Mouse (Mus musculus) forebrain, embryonic 10.5 days (tissue): ENCODE results near the gene Pclaf. TPM values are rescaled to one million over a fixed set of nuclear protein-coding genes. Genes with fewer than 3 reads are reported as not detected.

ENCODE experiments used
- DNase-seq: peaks from one replicate; pipeline ENCODE4 v3.0.0-alpha.2; 2017; ENCODE audit warnings: low spot score; ENCODE audit errors: extremely low spot score
- H3K27ac ChIP-seq: fragments of 300-500 bp; sonication (generic); 2 replicates; pipeline ENCODE4 v1.5.1; 2016; ENCODE audit warnings: mild to moderate bottlenecking
- H3K27me3 ChIP-seq: fragments of 300-500 bp; sonication (generic); 2 replicates; pipeline ENCODE4 v1.6.1; 2016; ENCODE audit warnings: mild to moderate bottlenecking; ENCODE audit not compliant: poor library complexity, severe bottlenecking
- H3K36me3 ChIP-seq: fragments of 300-500 bp; sonication (generic); replicated peaks from 2 replicates; pipeline ENCODE4 v1.6.1; 2016; ENCODE audit warnings: mild to moderate bottlenecking, moderate library complexity
- H3K4me1 ChIP-seq: fragments of 300-500 bp; sonication (generic); 2 replicates; pipeline ENCODE4 v1.6.1; 2016
- H3K4me3 ChIP-seq: fragments of 300-500 bp; sonication (generic); 2 replicates; pipeline ENCODE4 v1.5.1; 2016; ENCODE audit warnings: mild to moderate bottlenecking, moderate library complexity
- H3K9me3 ChIP-seq: fragments of 300-500 bp; sonication (generic); 2 replicates; pipeline ENCODE4 v1.6.1; 2016; ENCODE audit warnings: mild to moderate bottlenecking, moderate library complexity
- WGBS: fragments of 180-500 bp; shearing (Covaris S2); methylation state at CpG from one replicate; pipeline ENCODE4 v1.1.7; 2016; 5-methylcytosine and 5-hydroxymethylcytosine counted together
- polyA plus RNA-seq: library from polyadenylated mRNA; unstranded; fragments of >200 nt; fragmentation: Nextera tagmentation; extraction: Ambion mirVana; gene quantifications from 2 replicates; pipeline ENCODE4 v1.2.1, GENCODE M21; 2016

The Pclaf gene
- polyA plus RNA-seq, result 339 and 372 TPM in 2 replicates

DNA sequence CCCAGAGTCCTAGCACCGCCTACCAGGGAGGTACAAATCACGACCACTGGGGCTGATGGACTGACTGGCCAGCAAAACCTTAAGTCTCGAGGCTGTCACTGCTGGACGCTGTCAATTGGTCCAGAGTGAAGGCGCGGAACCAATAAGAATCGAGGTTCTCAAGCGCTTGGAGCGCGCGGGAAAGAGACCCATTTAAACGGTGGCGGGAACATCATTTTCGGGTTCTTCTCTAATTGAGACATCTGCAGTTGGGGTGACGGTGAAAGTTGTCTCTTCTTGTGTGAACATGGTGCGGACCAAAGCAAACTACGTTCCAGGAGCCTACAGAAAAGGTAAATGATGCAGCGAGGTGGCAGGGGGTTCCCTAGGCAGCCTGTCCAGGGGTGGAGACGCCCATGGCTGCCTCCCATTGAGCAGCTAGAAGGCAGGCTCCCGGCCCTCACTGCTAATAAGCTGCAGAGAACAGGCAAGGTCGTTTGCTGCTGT is at the start of gene Pclaf:
TSS of gene Pclaf (plus strand) at position 95 of the 486 bp plus-strand sequence.
- Histone ChIP-seq H3K9me3 (peaks cover 2% of the 10 kb centered on the region; the same call in 1 of the 2 replicates), H3K36me3 (peaks cover 36% of the 10 kb centered on the region), H3K27ac (peak within 1 kb of the TSS; percentile 92), H3K27me3 (no peaks in the 10 kb centered on the region), H3K4me3 (peak within 1 kb of the TSS; percentile 72), H3K4me1 (peaks cover 32% of the 10 kb centered on the region)
- WGBS, result under 1% methylated on average over 21 of the region's 21 CpGs
- DNase-seq, result peak; percentile 87

DNA sequence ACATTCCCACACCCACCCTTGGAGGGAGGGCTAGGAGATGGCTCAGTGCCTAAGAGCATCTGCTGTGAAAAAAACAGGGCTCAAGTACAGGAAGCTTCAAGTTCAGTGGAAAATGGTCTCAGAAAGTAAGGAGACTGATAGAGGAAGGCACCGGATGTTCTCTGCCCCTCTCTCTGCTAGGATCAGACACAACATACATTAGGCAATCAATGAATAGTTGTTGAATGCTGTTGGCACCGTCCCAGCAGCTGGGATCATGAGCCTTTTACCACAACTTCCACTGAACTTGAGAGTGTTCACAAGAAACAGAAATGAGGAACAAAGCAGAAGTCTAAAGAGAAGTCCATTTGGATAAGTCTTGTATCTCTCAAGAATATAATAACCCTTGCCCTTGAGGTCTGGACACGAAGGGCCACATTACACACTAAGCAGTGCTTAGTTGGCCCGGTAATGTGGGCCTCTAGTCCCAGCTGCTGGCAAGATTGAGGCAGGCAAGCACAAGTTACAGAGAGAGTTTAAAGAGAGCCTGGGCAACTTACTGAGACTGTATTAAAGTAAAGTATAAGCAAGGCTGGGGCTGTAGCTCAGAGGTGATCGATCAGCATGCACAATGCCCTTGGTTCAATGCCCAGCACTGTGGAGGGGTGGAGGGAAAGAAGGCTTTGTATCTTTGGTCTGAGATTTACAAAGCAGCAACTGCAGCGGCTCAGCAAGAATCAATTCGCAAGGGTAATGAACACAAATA is 45.4 kb upstream of the Pclaf start:
- Histone ChIP-seq H3K27me3 (no peaks in the 10 kb centered on the region), H3K36me3 (peaks cover 13% of the 10 kb centered on the region), H3K27ac (peak overlapping the region; percentile 40; the same call in 1 of the 2 replicates), H3K4me3 (no peak overlapping the region), H3K4me1 (peaks cover 26% of the 10 kb centered on the region), H3K9me3 (no peaks in the 10 kb centered on the region)
- no peak for DNase-seq
- 79% methylated on average over 7 of the region's 7 CpGs for WGBS

DNA sequence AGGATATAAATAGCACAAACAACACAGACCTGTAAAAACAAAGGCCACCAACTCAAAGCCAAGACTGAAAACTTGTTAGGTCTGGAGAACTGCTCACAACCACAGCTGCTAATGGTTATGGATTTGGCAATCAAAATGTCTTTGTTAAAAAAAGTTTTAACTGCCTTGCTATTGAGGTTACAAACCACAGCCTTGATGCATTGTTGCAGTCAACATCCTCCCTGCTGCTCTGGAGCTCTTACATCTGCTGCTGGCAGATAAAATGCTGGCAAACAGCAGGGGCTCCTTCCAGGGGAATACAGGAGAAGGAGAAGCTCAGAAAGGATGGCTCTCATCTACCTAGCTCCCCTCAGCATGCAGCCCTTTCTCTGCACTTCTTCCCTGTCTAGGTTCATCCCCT is 41.9 kb upstream of the Pclaf start:
- peaks cover 26% of the 10 kb centered on the region for H3K4me1 ChIP-seq
- H3K36me3 ChIP-seq, result peaks cover 14% of the 10 kb centered on the region
- no peaks in the 10 kb centered on the region for H3K27me3 ChIP-seq
- no peak for DNase-seq
- H3K9me3 ChIP-seq, result no peaks in the 10 kb centered on the region
- 0 out of 2 replicates have a peak overlapping the region, but pooled peaks have one; percentile 26 for H3K27ac ChIP-seq
- no peak overlapping the region for H3K4me3 ChIP-seq

GRCm38 (mm10) chr9:65850203-65850602 is 39.8 kb upstream of the Pclaf start:
- H3K36me3 ChIP-seq, result peaks cover 26% of the 10 kb centered on the region
- no peak for DNase-seq
- peaks cover 16% of the 10 kb centered on the region for H3K4me1 ChIP-seq
- no peak overlapping the region for H3K4me3 ChIP-seq
- H3K27ac ChIP-seq, result no peak overlapping the region
- WGBS, result 23% methylated on average over 1 of the region's 1 CpGs
- H3K27me3 ChIP-seq, result no peaks in the 10 kb centered on the region
- H3K9me3 ChIP-seq, result no peaks in the 10 kb centered on the region

GRCm38 (mm10) chr9:65859656-65860055 is 30.4 kb upstream of the Pclaf start:
- Histone ChIP-seq H3K27me3 (no peaks in the 10 kb centered on the region), H3K9me3 (no peaks in the 10 kb centered on the region), H3K4me1 (no peaks in the 10 kb centered on the region), H3K27ac (no peak overlapping the region), H3K36me3 (peaks cover 71% of the 10 kb centered on the region), H3K4me3 (no peak overlapping the region)
- DNase-seq, result no peak
- WGBS, result 61% methylated on average over 1 of the region's 1 CpGs

GRCm38 (mm10) chr9:65884564-65885315 is 5.3 kb upstream of the Pclaf start:
- H3K4me1 ChIP-seq, result peaks cover 18% of the 10 kb centered on the region
- under 1% methylated on average over 37 of the region's 37 CpGs for WGBS
- H3K27ac ChIP-seq, result peak overlapping the region; percentile 87
- no peaks in the 10 kb centered on the region for H3K27me3 ChIP-seq
- H3K36me3 ChIP-seq, result peaks cover 9% of the 10 kb centered on the region
- peak; percentile 86 for DNase-seq
- no peaks in the 10 kb centered on the region for H3K9me3 ChIP-seq
- peak overlapping the region; percentile 76 for H3K4me3 ChIP-seq

- DNase-seq, result peak; percentile 23
- H3K9me3 ChIP-seq, result peaks cover 2% of the 10 kb centered on the region; the same call in 1 of the 2 replicates
Measured at GRCm38 (mm10) chr9:65891126-65891525, 1.1 kb downstream of the Pclaf start.

DNA sequence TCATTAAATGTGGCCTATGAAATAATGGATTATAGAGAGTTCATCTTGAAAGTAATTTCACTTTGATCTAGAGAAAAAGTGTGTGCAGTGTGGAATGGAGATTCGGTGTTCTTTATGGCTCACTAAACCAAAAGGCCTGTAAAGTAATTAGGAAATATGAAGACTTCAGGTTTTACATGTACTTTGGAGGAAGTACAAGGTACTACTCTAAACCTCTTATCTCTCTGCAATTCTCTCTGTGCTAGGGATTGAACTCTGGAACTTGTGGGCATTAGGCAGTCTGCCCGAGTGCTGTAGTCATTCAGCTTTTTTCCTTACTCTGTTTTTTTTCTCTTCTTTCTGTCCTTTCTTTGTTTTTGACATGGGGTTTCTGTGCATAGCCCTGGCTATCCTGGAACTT is 6.9 kb downstream of the Pclaf start:
- Histone ChIP-seq H3K36me3 (peaks cover 99% of the 10 kb centered on the region), H3K9me3 (peaks cover 2% of the 10 kb centered on the region; the same call in 1 of the 2 replicates), H3K27ac (no peak overlapping the region), H3K27me3 (no peaks in the 10 kb centered on the region), H3K4me3 (no peak overlapping the region), H3K4me1 (peaks cover 12% of the 10 kb centered on the region)
- no peak for DNase-seq
- 92% methylated on average over 2 of the region's 2 CpGs for WGBS

More at GRCm38 (mm10) chr9:65891126-65891525, 1.1 kb downstream of the Pclaf start:
- Histone ChIP-seq H3K27ac (peak overlapping the region; percentile 92), H3K4me3 (peak overlapping the region; percentile 72), H3K27me3 (no peaks in the 10 kb centered on the region), H3K36me3 (peaks cover 46% of the 10 kb centered on the region), H3K4me1 (peaks cover 27% of the 10 kb centered on the region)
- 7% methylated on average over 5 of the region's 5 CpGs for WGBS

DNA sequence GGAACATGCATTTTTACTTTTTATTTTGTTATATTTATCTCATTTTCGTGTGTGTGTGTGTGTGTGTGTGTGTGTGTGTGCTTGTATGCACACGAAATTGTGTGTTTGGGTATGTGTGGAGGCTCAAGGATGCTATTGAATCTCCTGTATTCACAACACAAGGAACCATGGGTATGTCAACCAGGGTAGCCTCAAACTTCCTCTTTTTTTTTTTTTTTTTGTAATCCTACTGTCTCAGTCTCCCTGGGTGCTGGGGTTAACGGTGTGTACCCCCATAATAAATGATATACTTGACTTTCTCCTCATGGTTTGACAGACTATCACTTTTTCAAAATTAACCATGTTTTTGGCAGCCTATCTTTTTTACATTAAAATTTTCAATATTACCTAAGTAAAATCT is 12.8 kb downstream of the Pclaf start:
- no peak for DNase-seq
- Histone ChIP-seq H3K27me3 (no peaks in the 10 kb centered on the region), H3K4me1 (peaks cover 6% of the 10 kb centered on the region), H3K27ac (no peak overlapping the region), H3K36me3 (peaks cover 86% of the 10 kb centered on the region), H3K4me3 (no peak overlapping the region), H3K9me3 (no peaks in the 10 kb centered on the region)
- WGBS, result 89% methylated on average over 3 of the region's 3 CpGs

DNA sequence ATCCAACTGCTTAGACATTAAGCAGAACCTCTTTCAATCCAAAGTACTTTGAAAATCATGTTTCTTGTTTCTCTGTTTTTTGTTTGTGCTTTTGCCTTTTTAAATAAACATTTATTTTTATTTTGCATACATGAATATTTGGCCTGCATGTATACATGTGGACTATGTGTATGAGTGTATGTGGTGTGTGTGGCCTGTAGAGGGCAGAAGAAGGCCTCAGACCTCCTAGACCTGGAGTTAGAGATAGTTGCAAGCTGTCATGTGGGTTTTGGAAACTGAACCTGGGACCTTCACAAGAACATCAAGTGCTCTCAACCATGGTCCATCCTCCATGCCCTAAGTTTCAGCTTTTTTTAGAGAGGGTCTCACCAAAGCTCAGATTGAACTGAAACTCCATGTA is 13.4 kb downstream of the Pclaf start:
- no peak for DNase-seq
- H3K36me3 ChIP-seq, result peaks cover 81% of the 10 kb centered on the region
- peaks cover 8% of the 10 kb centered on the region for H3K4me1 ChIP-seq
- no peaks in the 10 kb centered on the region for H3K9me3 ChIP-seq
- no peaks in the 10 kb centered on the region for H3K27me3 ChIP-seq
- no peak overlapping the region for H3K27ac ChIP-seq
- H3K4me3 ChIP-seq, result no peak overlapping the region

DNA sequence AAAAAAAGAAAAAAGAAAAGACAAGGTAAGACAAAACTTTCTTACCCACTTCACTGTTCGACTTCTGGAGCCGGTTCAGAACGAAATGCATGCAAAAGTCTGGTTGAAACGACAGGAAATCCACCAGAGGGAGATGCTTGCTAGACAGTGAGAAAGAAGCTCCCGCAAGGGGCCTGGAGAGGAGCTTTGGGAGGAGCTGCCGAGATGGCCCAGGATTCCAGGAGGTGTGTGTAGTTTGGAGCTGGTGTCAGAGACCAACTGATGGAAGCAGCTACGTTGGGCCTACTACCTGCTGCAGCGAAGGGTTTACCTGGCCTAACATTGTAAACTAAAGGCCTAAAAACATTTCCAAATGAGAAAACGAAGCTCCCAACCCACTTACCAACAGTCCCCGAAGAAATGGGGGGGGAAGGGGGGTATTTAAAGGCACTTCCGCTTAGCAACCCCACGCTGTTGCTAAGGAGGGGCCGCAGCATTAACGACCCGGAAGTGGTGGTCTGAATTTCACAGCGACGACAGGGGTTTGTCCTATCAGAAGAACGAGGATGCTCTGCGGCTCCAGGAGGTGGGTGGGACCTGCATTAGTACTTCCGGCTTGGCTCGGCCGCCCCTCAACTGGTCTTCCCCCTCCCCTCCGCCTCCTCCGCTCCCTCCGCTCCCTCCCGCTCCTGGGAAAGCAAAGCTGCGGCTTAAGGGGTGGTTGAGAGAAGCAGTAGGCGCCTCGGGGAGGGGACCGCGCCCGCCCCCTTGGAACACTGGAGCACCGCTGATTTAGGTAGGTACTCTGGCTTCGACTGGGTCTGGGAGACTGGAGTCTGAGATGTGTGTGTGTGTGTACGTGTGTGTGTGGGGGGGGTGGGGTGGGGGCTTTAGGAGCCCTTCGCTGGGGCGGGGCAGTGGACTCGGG is 18.6 kb downstream of the Pclaf start, which contains the start of the genes Trip4 and Csnk1g1:
TSS of gene Trip4 (minus strand) at position 401 of the 907 bp plus-strand sequence.
TSS of gene Csnk1g1 (plus strand) at position 531 of the 907 bp plus-strand sequence.
- Histone ChIP-seq H3K4me1 (peaks cover 22% of the 10 kb centered on the region), H3K27ac (peak within 1 kb of the TSS; percentile 93), H3K36me3 (peaks cover 29% of the 10 kb centered on the region), H3K9me3 (no peaks in the 10 kb centered on the region), H3K4me3 (peak within 1 kb of the TSS; percentile 86), H3K27me3 (no peaks in the 10 kb centered on the region)
- DNase-seq, result peak; percentile 95
- 1% methylated on average over 38 of the region's 38 CpGs for WGBS

DNA sequence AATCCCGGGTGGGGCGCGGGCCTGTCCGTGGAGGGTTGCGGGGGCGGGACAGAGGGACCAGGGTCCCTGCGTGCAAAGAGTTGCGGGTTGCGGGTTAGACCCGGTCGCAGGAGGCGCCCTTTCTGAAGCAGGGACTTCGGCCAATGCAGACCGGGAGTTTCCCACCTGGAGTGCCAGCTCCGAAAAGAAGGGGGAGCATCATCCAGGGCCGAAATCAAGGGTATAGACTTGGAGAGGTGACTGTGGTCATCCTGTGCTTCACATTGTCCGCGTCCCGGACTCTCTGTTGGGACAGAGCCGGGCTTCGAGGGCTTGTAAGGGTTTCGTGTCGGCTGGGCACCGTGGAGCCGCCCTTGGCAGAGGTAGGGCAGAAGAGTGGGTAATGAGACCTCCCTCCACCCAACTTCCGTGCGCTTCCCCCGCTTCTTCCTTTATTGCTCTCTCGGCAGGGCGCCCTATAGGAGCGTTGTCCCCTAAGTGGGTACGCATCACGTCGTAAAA is 19.3 kb downstream of the Pclaf start:
- H3K4me1 ChIP-seq, result peaks cover 25% of the 10 kb centered on the region

More for the DNA sequence above, 19.3 kb downstream of the Pclaf start:
- Histone ChIP-seq H3K27me3 (no peaks in the 10 kb centered on the region), H3K27ac (peak overlapping the region; percentile 93), H3K36me3 (peaks cover 22% of the 10 kb centered on the region), H3K4me3 (peak overlapping the region; percentile 86), H3K9me3 (no peaks in the 10 kb centered on the region)
- no peak for DNase-seq
- WGBS, result under 1% methylated on average over 34 of the region's 34 CpGs
